Mouse (Mus musculus) right cerebral cortex, postnatal 10 days (tissue): ENCODE measurements around the gene Rtn4rl1.

Experiments
- DNase-seq, 2 experiments: peaks; one replicate each; pipeline ENCODE4 v3.0.0; 2021; ENCODE audit warnings: low spot score in 2 of 2

Gene Rtn4rl1

GRCm38 (mm10) chr11:75184986-75185385 is 8.6 kb upstream of the Rtn4rl1 start:
- DNase-seq, result no peak

DNA sequence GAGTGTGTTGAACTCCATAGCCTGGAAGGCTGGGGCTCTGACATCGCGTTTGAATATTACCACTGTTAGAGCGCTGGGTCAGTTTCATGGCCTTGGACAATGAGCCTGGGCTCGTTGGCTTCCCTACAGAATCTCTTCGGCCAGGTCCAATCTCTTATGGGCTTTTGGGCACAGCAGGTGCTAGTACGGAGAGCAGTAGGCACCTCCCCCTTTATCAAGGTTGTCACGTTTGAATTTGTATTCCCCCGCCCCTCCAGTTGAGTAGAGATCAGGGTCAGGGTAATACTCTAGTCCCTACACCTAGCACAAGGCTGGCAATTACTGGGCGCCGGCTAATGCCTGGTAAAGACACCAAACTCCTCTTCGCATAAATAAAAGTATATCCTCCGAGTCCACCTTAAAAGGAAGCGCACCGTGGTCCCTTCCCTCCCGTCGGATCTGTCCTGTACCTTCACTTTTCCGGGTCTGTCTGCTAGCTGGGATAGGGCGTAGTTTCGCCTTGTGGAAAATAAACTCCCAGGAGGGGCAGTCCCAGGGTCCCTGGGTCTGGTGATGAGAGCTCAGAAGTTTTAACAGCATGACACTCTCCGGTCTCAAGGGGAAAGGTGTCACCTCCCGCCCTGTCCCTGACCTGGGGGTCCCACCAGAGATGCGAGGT is 3.7 kb upstream of the Rtn4rl1 start:
- no peak for DNase-seq

DNA sequence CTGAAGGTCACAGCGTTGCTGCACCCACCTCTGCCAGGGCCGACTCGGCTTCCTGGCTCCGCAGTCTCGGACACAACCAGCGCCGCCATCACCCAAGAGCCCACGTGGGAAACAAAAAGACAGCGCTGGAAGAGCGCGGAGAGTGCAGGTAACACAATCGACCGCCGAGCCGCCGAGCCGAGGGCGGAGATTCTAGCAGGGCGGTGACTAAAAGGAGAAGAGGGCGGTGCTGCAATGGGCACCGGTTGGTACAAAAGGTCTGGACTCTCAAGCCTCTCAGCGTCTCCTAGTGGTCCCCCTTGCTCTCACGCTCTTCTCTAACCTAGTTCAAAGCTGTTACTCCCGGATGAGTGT is 3.2 kb upstream of the Rtn4rl1 start:
- DNase-seq, result peak; percentile 89 to 91

DNA sequence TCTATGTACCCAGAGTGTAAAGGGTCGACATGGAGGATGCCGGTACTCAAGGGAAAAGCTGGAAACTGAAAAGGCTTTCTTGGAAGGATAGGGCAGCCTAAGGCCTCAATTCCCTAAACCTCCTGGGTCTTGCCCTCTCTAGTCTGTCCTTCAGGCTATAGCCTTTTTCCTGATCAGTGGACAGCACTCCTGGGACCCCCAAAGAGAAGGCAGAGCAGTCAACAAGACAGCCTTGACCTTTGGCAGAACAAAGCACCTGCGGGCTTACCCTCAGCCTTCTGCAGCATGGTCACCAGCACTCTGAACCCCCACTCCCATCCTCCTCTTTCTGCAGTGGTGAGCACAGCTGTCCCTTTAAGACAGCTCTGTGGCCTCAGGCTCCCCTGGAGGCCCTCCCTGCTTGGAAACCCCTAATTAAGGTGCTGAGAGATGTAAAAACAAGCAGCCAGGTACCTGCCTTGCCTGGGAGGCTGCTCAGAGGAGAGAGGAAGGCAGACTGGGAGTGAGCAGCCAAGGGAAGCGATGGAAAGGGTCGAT is 2.6 kb upstream of the Rtn4rl1 start, which contains the start of gene Dph1:
TSS of gene Dph1 (minus strand) at position 337 of the 537 bp plus-strand sequence.
- no peak for DNase-seq

DNA sequence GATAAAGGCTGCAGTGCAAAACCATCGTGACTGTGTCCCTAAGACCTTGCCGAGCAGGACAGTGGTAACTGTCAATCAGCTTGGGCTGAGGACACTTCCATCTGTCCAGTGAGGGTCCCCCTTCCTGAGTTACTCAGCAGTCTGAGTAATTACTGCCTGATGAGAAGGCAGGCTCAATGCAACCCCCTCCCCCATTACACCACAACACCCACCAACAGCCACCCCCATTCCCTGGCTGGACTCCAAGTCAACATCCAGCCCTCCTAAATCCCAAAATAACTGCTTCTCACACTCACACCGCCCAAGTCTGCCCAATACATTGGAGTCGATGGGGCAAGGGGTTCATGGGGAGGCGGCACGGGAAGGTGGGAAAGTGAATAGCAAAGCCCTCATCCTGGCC is 1.7 kb upstream of the Rtn4rl1 start:
- DNase-seq, result no peak

- peak; percentile 77 to 83 for DNase-seq
These were observed 1.0 kb upstream of the Rtn4rl1 start for GRCm38 (mm10) chr11:75192336-75193214.

GRCm38 (mm10) chr11:75194121-75194849 is 702 bp downstream of the Rtn4rl1 start:
- DNase-seq, result peak in 1 of 2 experiments; percentile 55

GRCm38 (mm10) chr11:75194850-75195461 is 1.4 kb downstream of the Rtn4rl1 start:
- peak; percentile 75 to 85 for DNase-seq

- DNase-seq, result no peak
These were observed 2.5 kb downstream of the Rtn4rl1 start for GRCm38 (mm10) chr11:75196131-75196530.

DNA sequence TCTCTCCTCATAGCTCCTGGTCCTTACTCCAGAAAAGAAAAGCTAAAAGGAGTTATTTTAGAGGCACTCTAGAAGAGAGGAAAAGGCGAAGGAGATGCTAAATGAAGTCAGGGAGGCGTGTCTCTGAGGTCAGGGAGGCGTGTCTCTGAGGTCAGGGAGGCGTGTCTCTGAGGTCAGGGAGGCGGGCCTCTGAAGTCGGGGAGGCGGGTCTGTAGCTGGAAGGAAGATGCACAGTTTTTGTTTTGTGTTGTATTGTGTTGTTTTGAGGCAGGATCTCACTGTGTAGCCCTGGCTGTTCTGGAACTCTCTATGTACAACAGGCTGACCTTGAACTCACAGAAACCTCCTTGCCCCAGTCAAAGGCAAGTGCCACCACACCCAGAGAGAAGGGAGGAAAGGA is 4.4 kb downstream of the Rtn4rl1 start:
- DNase-seq, result no peak

GRCm38 (mm10) chr11:75198792-75199191 is 5.2 kb downstream of the Rtn4rl1 start:
- DNase-seq, result no peak

DNA sequence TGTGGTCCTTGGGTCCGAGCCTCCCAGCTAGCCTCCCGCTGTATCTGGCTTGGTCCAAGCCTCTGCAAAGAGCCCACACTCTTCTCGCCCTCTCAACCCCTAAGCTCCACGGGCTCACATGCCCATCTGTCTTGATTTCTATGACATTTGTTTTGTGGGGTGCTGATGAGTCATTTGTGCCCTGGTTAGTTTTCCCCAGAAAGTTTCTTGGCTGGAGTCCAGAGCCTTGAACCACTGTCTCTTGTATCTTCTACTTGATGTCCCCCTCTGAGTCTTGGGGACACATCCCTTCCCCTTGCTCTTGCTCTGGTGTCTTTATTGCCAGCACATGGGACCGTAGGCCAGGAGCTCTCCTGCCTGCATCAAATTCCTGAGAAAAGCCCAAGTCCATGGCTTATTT is 6.4 kb downstream of the Rtn4rl1 start:
- no peak for DNase-seq

DNA sequence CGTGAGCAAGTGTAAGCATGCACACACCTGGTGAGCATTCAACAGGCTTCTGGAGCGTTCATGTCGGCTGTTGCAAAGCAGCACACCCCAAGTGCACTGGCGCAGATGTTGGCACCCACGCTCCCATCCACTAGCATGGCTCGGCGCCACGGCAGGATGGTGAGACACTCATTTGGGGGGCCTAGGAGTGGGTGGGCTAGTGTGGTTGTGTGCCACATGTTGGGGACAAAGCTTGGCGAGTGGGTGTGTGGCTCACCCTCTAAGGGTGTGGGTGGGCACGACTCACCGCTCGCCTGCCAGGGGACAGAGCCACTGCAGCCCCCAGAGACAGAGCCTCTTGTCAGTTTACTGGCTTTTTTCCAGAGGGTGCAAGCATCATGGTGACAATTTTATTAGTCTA is 7.4 kb downstream of the Rtn4rl1 start:
- no peak for DNase-seq

GRCm38 (mm10) chr11:75201721-75202120 is 8.1 kb downstream of the Rtn4rl1 start:
- no peak for DNase-seq

DNA sequence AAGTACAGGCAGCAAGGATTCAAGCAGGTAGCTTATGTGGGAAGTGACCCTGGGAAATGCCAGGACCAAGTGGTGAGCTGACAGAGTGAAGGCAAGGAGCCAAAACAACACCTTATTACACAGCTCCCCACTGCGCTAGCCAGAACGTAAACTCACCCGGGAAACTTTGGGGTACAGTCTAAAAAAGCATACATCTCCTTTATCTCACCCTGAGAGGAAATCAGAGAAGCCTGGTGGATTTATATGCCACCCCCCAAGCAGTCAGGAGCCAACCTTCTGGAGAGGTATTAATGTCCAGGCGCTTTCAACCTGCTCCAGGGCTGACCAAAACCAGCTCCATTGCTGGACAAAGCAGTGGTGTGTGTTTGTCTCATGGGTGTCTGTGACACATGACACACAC is 10.3 kb downstream of the Rtn4rl1 start:
- DNase-seq, result no peak

DNA sequence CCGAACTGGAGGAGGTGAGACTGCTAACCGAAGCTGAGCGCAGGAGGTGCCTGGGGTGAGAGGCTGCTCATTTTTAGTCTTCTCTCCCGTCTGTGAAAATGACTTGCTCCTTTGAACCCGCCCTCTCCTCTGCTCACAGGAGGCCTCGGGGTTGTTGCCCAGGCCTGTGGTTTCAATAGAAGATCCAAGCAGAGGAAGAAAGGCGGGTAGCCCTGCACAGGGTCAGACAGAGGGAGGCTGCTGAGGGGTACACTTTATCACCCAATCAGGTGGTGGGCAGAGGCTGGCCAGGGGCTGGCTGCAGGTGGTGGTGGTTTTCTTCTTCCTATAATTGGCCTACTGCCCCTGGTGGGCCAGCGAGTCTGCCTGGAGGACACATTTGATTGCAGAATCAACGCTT is 10.9 kb downstream of the Rtn4rl1 start:
- DNase-seq, result no peak

GRCm38 (mm10) chr11:75206347-75206746 is 12.8 kb downstream of the Rtn4rl1 start:
- no peak for DNase-seq

- DNase-seq, result peak in 1 of 2 experiments; percentile 57
These were observed 15.8 kb downstream of the Rtn4rl1 start for GRCm38 (mm10) chr11:75209363-75209762.

GRCm38 (mm10) chr11:75210093-75210492 is 16.5 kb downstream of the Rtn4rl1 start:
- DNase-seq, result no peak

DNA sequence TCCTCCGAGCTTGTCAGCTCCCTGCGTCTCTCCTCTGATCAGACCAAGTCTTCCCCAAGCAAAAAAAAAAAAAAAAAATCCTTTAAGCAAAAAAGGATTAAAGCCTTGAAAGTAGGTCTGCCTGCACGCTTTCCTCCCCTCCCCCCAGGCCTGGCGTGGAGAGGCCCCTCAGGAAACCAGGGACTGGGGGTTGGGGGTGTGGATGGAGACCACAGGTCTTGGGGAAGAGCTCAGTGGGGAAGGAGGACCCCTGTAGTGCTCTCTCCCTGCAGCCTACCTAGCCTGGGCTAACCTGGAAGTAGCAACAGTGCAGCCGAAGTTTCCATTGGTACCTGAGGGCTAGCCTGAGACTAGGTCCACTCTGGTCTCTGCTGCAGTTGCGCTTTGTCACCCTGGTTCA is 17.2 kb downstream of the Rtn4rl1 start:
- no peak for DNase-seq

DNA sequence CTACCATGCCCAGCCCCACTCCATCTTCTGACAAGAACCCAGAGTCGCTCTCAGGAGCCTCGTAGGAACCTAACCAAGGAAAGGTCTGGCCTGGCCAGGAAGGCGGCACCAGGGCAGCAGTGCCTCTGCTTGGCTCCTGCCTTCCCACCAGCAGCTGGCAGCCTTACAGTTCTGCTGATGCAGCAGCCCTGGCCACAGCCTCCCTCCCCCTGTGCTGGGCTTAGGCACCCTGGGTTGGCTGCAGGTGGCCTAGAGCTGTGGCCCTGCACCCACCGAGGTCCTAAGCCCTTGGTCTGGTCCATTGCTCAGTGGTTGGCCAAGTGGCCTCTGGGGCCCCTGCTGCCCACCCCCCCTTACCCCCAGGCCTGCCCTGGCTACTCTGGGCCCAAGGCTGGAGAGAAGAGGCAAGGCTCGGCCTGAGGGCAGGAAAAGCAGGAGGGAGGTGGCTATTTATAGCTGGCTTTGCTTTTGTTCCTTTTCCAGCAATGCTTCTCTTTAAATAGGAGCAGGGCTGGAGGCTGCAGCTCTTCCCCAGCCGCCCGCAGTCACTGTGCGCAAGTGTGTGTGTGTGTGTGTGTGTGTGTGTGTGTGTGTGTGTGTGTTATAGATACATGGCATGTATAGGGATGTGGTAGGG is 18.6 kb downstream of the Rtn4rl1 start:
- peak; percentile 70 to 77 for DNase-seq
